26 mouse cellular contexts compared by ENCODE assay signal in genomic region chr7:140938896-140939295, GRCm38 (mm10). TPM values are rescaled to one million over a fixed set of nuclear protein-coding genes. Genes with fewer than 3 reads are reported as not detected.
DNase-seq lines count a peak whose midpoint lies in the region; ATAC-seq and TF ChIP-seq lines count a peak whose summit lies in the region.
"Had no signal": no experiment of that assay in that cellular context is flagged by ENCODE, and none has a peak within 500 bp of the region (broad histone marks: within the 10 kb centered on the region; RNA-seq: fewer than 3 reads in every experiment).

No protein-coding gene starts in this region.

- 0 out of 2 replicates have a peak overlapping the region, but pooled peaks have one; percentile 56 for H3K27ac ChIP-seq in kidney, embryonic 14.5 days (ENCODE audit: low read depth, low read length)
- H3K27ac ChIP-seq in CH12.LX (ENCODE audit: insufficient read depth, low read depth) (no peak overlapping the region), ES-E14 (ENCODE audit: insufficient read depth, low read depth, low read length, poor library complexity, severe bottlenecking) (peak overlapping the region; percentile 82; the same call in 1 of the 2 replicates)
- peak overlapping the region; percentile 99 for H3K27ac ChIP-seq in embryonic facial prominence, embryonic 15.5 days (replicated peaks)
- H3K27ac ChIP-seq in hindbrain, postnatal 0 days, result no peak overlapping the region
- H3K27ac ChIP-seq: liver, embryonic 12.5 days; midbrain, embryonic 13.5 days had no signal

- H3K9me3 ChIP-seq in kidney, embryonic 14.5 days (ENCODE audit: control insufficient read depth, low read length), result no peaks in the 10 kb centered on the region
- H3K9me3 ChIP-seq in CH12.LX (replicated peaks; ENCODE audit: low read length) (no peaks in the 10 kb centered on the region), ES-E14 (ENCODE audit: control insufficient read depth, insufficient read depth, low read depth, low read length) (no peaks in the 10 kb centered on the region)
- no peaks in the 10 kb centered on the region for H3K9me3 ChIP-seq in embryonic facial prominence, embryonic 15.5 days (replicated peaks)
- no peaks in the 10 kb centered on the region for H3K9me3 ChIP-seq in hindbrain, postnatal 0 days (ENCODE audit: low read length)
- H3K9me3 ChIP-seq: hindbrain, embryonic 10.5 days; liver, embryonic 12.5 days; midbrain, embryonic 13.5 days; stomach, embryonic 15.5 days had no signal

- H3K4me2 ChIP-seq in kidney, embryonic 14.5 days (replicated peaks; ENCODE audit: low read depth, low read length), result no peak overlapping the region
- H3K4me2 ChIP-seq in CH12.LX (ENCODE audit: insufficient read depth, low read depth, poor library complexity, severe bottlenecking), result no peak overlapping the region
- 0 out of 2 replicates have a peak overlapping the region, but pooled peaks have one; percentile 31 for H3K4me2 ChIP-seq in embryonic facial prominence, embryonic 15.5 days (replicated peaks)
- no peak overlapping the region for H3K4me2 ChIP-seq in hindbrain, postnatal 0 days (ENCODE audit: low read depth, low read length)
- H3K4me2 ChIP-seq: liver, embryonic 12.5 days; midbrain, embryonic 13.5 days had no signal

- dilution Hi-C loops in CH12.LX (cut with MboI; ENCODE audit: extremely low pct_ligation_motif_present, extremely low pct_unique_long_range_greater_than_20kb, low sequenced_read_pairs), result no loop called here

- no peak for TF ChIP-seq POLR2A in CH12.LX (IDR thresholded peaks at IDR 0.05; ENCODE audit: low read depth, low read length)

- ATAC-seq in kidney, embryonic 14.5 days (ENCODE audit: low FRiP score, low TSS enrichment), result no peak
- ATAC-seq in embryonic facial prominence, embryonic 15.5 days (ENCODE audit: insufficient number of reproducible peaks, low FRiP score, low TSS enrichment, low read depth), result no peak
- ATAC-seq in hindbrain, postnatal 0 days, result no peak
- ATAC-seq in inflammation-experienced regulatory T-cells, adult 6 months, result no peak
- ATAC-seq: forebrain, embryonic 14.5 days; liver, embryonic 12.5 days; midbrain, embryonic 13.5 days had no signal

- no peak for TF ChIP-seq EP300 in CH12.LX (IDR thresholded peaks at IDR 0.05; ENCODE audit: low read length)

- in situ Hi-C loops in CH12.LX (cut with MboI; ENCODE audit: low pct_ligation_motif_present, low pct_unique_long_range_greater_than_20kb, low sequenced_read_pairs), result no loop called here
- in situ Hi-C loops in ES-E14 (cut with MboI; ENCODE audit: low sequenced_read_pairs in 2 of 2, unreplicated experiment in 2 of 2), result no loop called here

- H3K4me1 ChIP-seq in kidney, embryonic 14.5 days (ENCODE audit: control insufficient read depth, insufficient read depth, low read length), result peaks cover 15% of the 10 kb centered on the region; the same call in 1 of the 2 replicates
- H3K4me1 ChIP-seq in CH12.LX (ENCODE audit: control insufficient read depth in 1 of 2, insufficient read depth in 2 of 2), result peaks cover 22 to 46% of the 10 kb centered on the region in 2 experiments
- H3K4me1 ChIP-seq in ES-E14 (ENCODE audit: control insufficient read depth in 2 of 2, insufficient read depth in 2 of 2, low read length in 2 of 2, poor library complexity in 1 of 2), result peaks cover 4 to 17% of the 10 kb centered on the region in 2 experiments; a peak in 3 of 4 replicates
- peaks cover 41% of the 10 kb centered on the region for H3K4me1 ChIP-seq in embryonic facial prominence, embryonic 15.5 days
- 0 out of 2 replicates have a peak, but pooled peaks cover 5% of the 10 kb centered on the region for H3K4me1 ChIP-seq in hindbrain, postnatal 0 days (ENCODE audit: insufficient read depth, low read length)

- intact Hi-C loops in gastrocnemius, postnatal 14 days (cut with DNase I; ENCODE audit: low total_unique reads), result no loop called here

- no peak for DNase-seq in kidney, postnatal 36 days
- DNase-seq in CH12.LX (ENCODE audit: extremely low read depth) (no peak), ES-E14 (ENCODE audit: low read depth, low spot score) (no peak)
- DNase-seq in gastrocnemius, postnatal 14 days, result no peak
- no peak for DNase-seq in hindbrain, postnatal 0 days (ENCODE audit: low spot score)
- DNase-seq: cerebellum, adult 2 months; gastrocnemius, postnatal 36 days; kidney, postnatal 14 days; right cerebral cortex, postnatal 14 days had no signal

- TF ChIP-seq RAD21 in CH12.LX (IDR thresholded peaks at IDR 0.05; ENCODE audit: low read depth, low read length), result no peak

- H3K36me3 ChIP-seq in kidney, embryonic 14.5 days (ENCODE audit: control insufficient read depth, insufficient read depth, low read length), result no peaks in the 10 kb centered on the region
- H3K36me3 ChIP-seq in CH12.LX (replicated peaks in 1 of 2; ENCODE audit: control insufficient read depth in 1 of 2, insufficient read depth in 1 of 2, low read length in 1 of 2) (no peaks in the 10 kb centered on the region), ES-E14 (ENCODE audit: control insufficient read depth, insufficient read depth, low read length, poor library complexity, severe bottlenecking) (no peaks in the 10 kb centered on the region)
- peaks cover 4% of the 10 kb centered on the region; the same call in 1 of the 2 replicates for H3K36me3 ChIP-seq in embryonic facial prominence, embryonic 15.5 days
- no peaks in the 10 kb centered on the region for H3K36me3 ChIP-seq in hindbrain, postnatal 0 days (ENCODE audit: insufficient read depth, low read length)
- H3K36me3 ChIP-seq: hindbrain, embryonic 10.5 days; midbrain, embryonic 13.5 days; stomach, embryonic 15.5 days had no signal

- no peak for TF ChIP-seq CTCF in CH12.LX (conservative IDR thresholded peaks at IDR 0.05 in 1 of 2, IDR thresholded peaks at IDR 0.05 in 1 of 2; ENCODE audit: low read depth in 2 of 2, low read length in 2 of 2)
- TF ChIP-seq CTCF in hindbrain, postnatal 0 days (IDR thresholded peaks at IDR 0.05; ENCODE audit: low read depth), result no peak

- peaks cover 13% of the 10 kb centered on the region for H3K27me3 ChIP-seq in kidney, embryonic 14.5 days (ENCODE audit: control insufficient read depth, insufficient read depth, low read length)
- no peaks in the 10 kb centered on the region for H3K27me3 ChIP-seq in CH12.LX (replicated peaks)
- H3K27me3 ChIP-seq in embryonic facial prominence, embryonic 15.5 days, result 0 out of 2 replicates have a peak, but pooled peaks cover 11% of the 10 kb centered on the region
- no peaks in the 10 kb centered on the region for H3K27me3 ChIP-seq in hindbrain, postnatal 0 days (ENCODE audit: insufficient read depth, low read length)
- H3K27me3 ChIP-seq: stomach, embryonic 15.5 days had no signal

- H3K4me3 ChIP-seq in kidney, embryonic 14.5 days (ENCODE audit: low read length), result no peak overlapping the region
- H3K4me3 ChIP-seq in CH12.LX (replicated peaks in 1 of 3; ENCODE audit: low read depth in 2 of 3, low read length in 2 of 3, poor library complexity in 1 of 3), result no peak overlapping the region
- 0 out of 4 replicates have a peak overlapping the region, but pooled peaks of 1 of the 2 experiments have one; percentile 6 for H3K4me3 ChIP-seq in ES-E14 (ENCODE audit: insufficient read depth in 1 of 2, low read depth in 1 of 2, low read length in 2 of 2, poor library complexity in 1 of 2, severe bottlenecking in 1 of 2)
- no peak overlapping the region for H3K4me3 ChIP-seq in embryonic facial prominence, embryonic 15.5 days (replicated peaks)
- H3K4me3 ChIP-seq in hindbrain, postnatal 0 days (ENCODE audit: low read length), result no peak overlapping the region
- H3K4me3 ChIP-seq: hindbrain, embryonic 10.5 days; liver, embryonic 12.5 days; midbrain, embryonic 13.5 days; stomach, embryonic 15.5 days had no signal

- no peaks in the 10 kb centered on the region for H3K79me2 ChIP-seq in CH12.LX (replicated peaks; ENCODE audit: control insufficient read depth, extremely low read depth, insufficient read depth, poor library complexity, severe bottlenecking)

- no peak overlapping the region for H3K9ac ChIP-seq in kidney, embryonic 14.5 days (ENCODE audit: low read depth, low read length)
- H3K9ac ChIP-seq in CH12.LX (ENCODE audit: insufficient read depth, low read depth) (no peak overlapping the region), ES-E14 (ENCODE audit: insufficient read depth, low read depth, low read length, poor library complexity, severe bottlenecking) (no peak overlapping the region)
- no peak overlapping the region for H3K9ac ChIP-seq in embryonic facial prominence, embryonic 15.5 days
- no peak overlapping the region for H3K9ac ChIP-seq in hindbrain, postnatal 0 days (replicated peaks; ENCODE audit: low read length)
- H3K9ac ChIP-seq: liver, embryonic 12.5 days; midbrain, embryonic 13.5 days; stomach, embryonic 15.5 days had no signal

- WGBS in kidney, embryonic 14.5 days, result 38% methylated on average over 2 of the region's 2 CpGs
- 22% methylated on average over 2 of the region's 2 CpGs for WGBS in embryonic facial prominence, embryonic 15.5 days
- 27% methylated on average over 2 of the region's 2 CpGs for WGBS in hindbrain, postnatal 0 days

RNA-seq across cellular contexts. Expression of gene Pgghg, which starts 2.3 kb away (rescaled TPM):
- 15.9 and 20.5 TPM in 2 replicates for polyA plus RNA-seq in kidney, embryonic 14.5 days (2014; fragmentation: Nextera tagmentation; extraction: Ambion mirVana)
- 3.3 and 3.7 TPM in 2 replicates for total RNA-seq in CH12.LX (2012; rRNA removed)
- total RNA-seq in CH12.LX (2014; rRNA removed), result 3.2 and 4.0 TPM in 2 replicates
- polyA plus RNA-seq in CH12.LX (2012; ENCODE audit: insufficient read length, low read depth), result 3.1 and 3.6 TPM in 2 replicates
- 10.0 and 12.5 TPM in 2 replicates for total RNA-seq in ES-E14 (2012; rRNA removed)
- polyA plus RNA-seq in embryonic facial prominence, embryonic 15.5 days (2015; fragmentation: Nextera tagmentation; extraction: Ambion mirVana), result 26.3 and 29.0 TPM in 2 replicates
- total RNA-seq in gastrocnemius, postnatal 14 days (2021), result 1 to 10 TPM; 6.7 to 6.9 TPM
- 16.3 and 16.6 TPM in 2 replicates for total RNA-seq in hindbrain, postnatal 0 days (2014; rRNA removed)
- polyA plus RNA-seq in hindbrain, postnatal 0 days (2015; fragmentation: Nextera tagmentation; extraction: Ambion mirVana), result 6.7 and 7.5 TPM in 2 replicates
- polyA plus RNA-seq in inflammation-experienced regulatory T-cells, adult 6 months (2017; shearing (Covaris generic)), result 10 to 100 TPM; 16.6 to 22.5 (median 18.2) TPM

RNA-seq across cellular contexts. Expression of gene Ifitm5, which starts 11.2 kb away (rescaled TPM):
- 2.2 and 2.6 TPM in 2 replicates for polyA plus RNA-seq in kidney, embryonic 14.5 days (2014; fragmentation: Nextera tagmentation; extraction: Ambion mirVana)
- total RNA-seq in CH12.LX (2012; rRNA removed), result 0.68 and 0.76 TPM in 2 replicates
- total RNA-seq in CH12.LX (2014; rRNA removed), result not detected in 2 replicates
- polyA plus RNA-seq in CH12.LX (2012; ENCODE audit: insufficient read length, low read depth), result 0.55 and 0.71 TPM in 2 replicates
- 7.7 and 18.6 TPM in 2 replicates for total RNA-seq in ES-E14 (2012; rRNA removed)
- 110 and 112 TPM in 2 replicates for polyA plus RNA-seq in embryonic facial prominence, embryonic 15.5 days (2015; fragmentation: Nextera tagmentation; extraction: Ambion mirVana)
- total RNA-seq in gastrocnemius, postnatal 14 days (2021), result not detected
- total RNA-seq in hindbrain, postnatal 0 days (2014; rRNA removed), result not detected in 2 replicates
- polyA plus RNA-seq in hindbrain, postnatal 0 days (2015; fragmentation: Nextera tagmentation; extraction: Ambion mirVana), result 0.39 TPM in 1 of 2 replicates, not detected in the other
- polyA plus RNA-seq in inflammation-experienced regulatory T-cells, adult 6 months (2017; shearing (Covaris generic)), result under 1 TPM in 1 of 3 experiments, not detected in 2; 0.46 TPM
- total RNA-seq: layer of hippocampus, adult 8-10 months; left cerebral cortex, postnatal 25 days had no signal
- polyA plus RNA-seq: cerebellum, adult 2 months; forebrain, embryonic 14.5 days had no signal

RNA-seq across cellular contexts. Expression of gene Gm45717, which starts 16.8 kb away (rescaled TPM):
- not detected in 2 replicates for polyA plus RNA-seq in kidney, embryonic 14.5 days (2014; fragmentation: Nextera tagmentation; extraction: Ambion mirVana)
- total RNA-seq in CH12.LX (2012; rRNA removed), result not detected in 2 replicates
- total RNA-seq in CH12.LX (2014; rRNA removed), result not detected in 2 replicates
- polyA plus RNA-seq in CH12.LX (2012; ENCODE audit: insufficient read length, low read depth), result not detected in 2 replicates
- total RNA-seq in ES-E14 (2012; rRNA removed), result not detected in 2 replicates
- 0.96 TPM in 1 of 2 replicates, not detected in the other for polyA plus RNA-seq in embryonic facial prominence, embryonic 15.5 days (2015; fragmentation: Nextera tagmentation; extraction: Ambion mirVana)
- total RNA-seq in gastrocnemius, postnatal 14 days (2021), result not detected
- total RNA-seq in hindbrain, postnatal 0 days (2014; rRNA removed), result not detected in 2 replicates
- polyA plus RNA-seq in hindbrain, postnatal 0 days (2015; fragmentation: Nextera tagmentation; extraction: Ambion mirVana), result 0.38 TPM in 1 of 2 replicates, not detected in the other
- not detected for polyA plus RNA-seq in inflammation-experienced regulatory T-cells, adult 6 months (2017; shearing (Covaris generic))
- total RNA-seq: adrenal gland, postnatal 4 days; gastrocnemius, postnatal 36 days; heart, adult 8-10 months; layer of hippocampus, adult 8-10 months; left cerebral cortex, postnatal 25 days had no signal
- polyA plus RNA-seq: cerebellum, adult 2 months; forebrain, embryonic 14.5 days; heart, embryonic 16.5 days; liver, embryonic 12.5 days; lung, embryonic 14.5 days; midbrain, embryonic 13.5 days; neural tube, embryonic 14.5 days; spleen, adult 2 months had no signal

RNA-seq across cellular contexts. Expression of gene Ifitm2, which starts 16.9 kb away (rescaled TPM):
- polyA plus RNA-seq in kidney, embryonic 14.5 days (2014; fragmentation: Nextera tagmentation; extraction: Ambion mirVana), result 1,039 and 1,151 TPM in 2 replicates
- total RNA-seq in CH12.LX (2012; rRNA removed) (128 and 136 TPM in 2 replicates), CH12.LX (2014; rRNA removed) (314 and 381 TPM in 2 replicates), ES-E14 (2012; rRNA removed) (679 and 1,158 TPM in 2 replicates)
- 159 and 213 TPM in 2 replicates for polyA plus RNA-seq in CH12.LX (2012; ENCODE audit: insufficient read length, low read depth)
- 1,542 and 1,589 TPM in 2 replicates for polyA plus RNA-seq in embryonic facial prominence, embryonic 15.5 days (2015; fragmentation: Nextera tagmentation; extraction: Ambion mirVana)
- 100 to 1,000 TPM in 1 of 2 experiments, 10 to 100 TPM in 1; 83.9 to 105 TPM for total RNA-seq in gastrocnemius, postnatal 14 days (2021)
- 79.3 and 82.4 TPM in 2 replicates for total RNA-seq in hindbrain, postnatal 0 days (2014; rRNA removed)
- 269 and 281 TPM in 2 replicates for polyA plus RNA-seq in hindbrain, postnatal 0 days (2015; fragmentation: Nextera tagmentation; extraction: Ambion mirVana)
- polyA plus RNA-seq in inflammation-experienced regulatory T-cells, adult 6 months (2017; shearing (Covaris generic)), result 10 to 100 TPM; 60.0 to 93.0 (median 74.2) TPM

RNA-seq across cellular contexts. Expression of gene Nlrp6, which starts 18.2 kb away (rescaled TPM):
- polyA plus RNA-seq in kidney, embryonic 14.5 days (2014; fragmentation: Nextera tagmentation; extraction: Ambion mirVana), result 0.17 and 0.61 TPM in 2 replicates
- 0.08 and 0.21 TPM in 2 replicates for total RNA-seq in CH12.LX (2012; rRNA removed)
- total RNA-seq in CH12.LX (2014; rRNA removed), result not detected in 2 replicates
- 0.14 and 0.15 TPM in 2 replicates for polyA plus RNA-seq in CH12.LX (2012; ENCODE audit: insufficient read length, low read depth)
- 0.27 and 0.74 TPM in 2 replicates for total RNA-seq in ES-E14 (2012; rRNA removed)
- polyA plus RNA-seq in embryonic facial prominence, embryonic 15.5 days (2015; fragmentation: Nextera tagmentation; extraction: Ambion mirVana), result 0.07 and 0.25 TPM in 2 replicates
- not detected for total RNA-seq in gastrocnemius, postnatal 14 days (2021)
- total RNA-seq in hindbrain, postnatal 0 days (2014; rRNA removed), result 1.1 and 1.6 TPM in 2 replicates
- 0.61 and 0.78 TPM in 2 replicates for polyA plus RNA-seq in hindbrain, postnatal 0 days (2015; fragmentation: Nextera tagmentation; extraction: Ambion mirVana)
- not detected for polyA plus RNA-seq in inflammation-experienced regulatory T-cells, adult 6 months (2017; shearing (Covaris generic))
- total RNA-seq: gastrocnemius, postnatal 36 days; heart, adult 8-10 months; megakaryocyte, adult 5-6 weeks had no signal
- polyA plus RNA-seq: hindbrain, embryonic 10.5 days had no signal

Comparison
In these comparisons a context has a peak if more than half of its experiments do, and no peak if none do; other contexts are left out.
1. H3K27ac ChIP-seq: peak in kidney, embryonic 14.5 days (single experiment), ES-E14 (single experiment) and embryonic facial prominence, embryonic 15.5 days (single experiment); none in CH12.LX (single experiment) and hindbrain, postnatal 0 days (single experiment).
2. RNA of gene Ifitm5, which starts 11.2 kb away (polyA plus RNA-seq): 110 to 112 TPM in embryonic facial prominence, embryonic 15.5 days; 2.2 to 2.6 TPM in kidney, embryonic 14.5 days, 0.55 to 0.71 TPM in CH12.LX, 0.46 TPM in inflammation-experienced regulatory T-cells, adult 6 months and 0.39 TPM in hindbrain, postnatal 0 days; every median in the first group is over 10 times any median in the second.